Comparison of ENCODE assay signal across 18 mouse cellular contexts in the genomic region with DNA sequence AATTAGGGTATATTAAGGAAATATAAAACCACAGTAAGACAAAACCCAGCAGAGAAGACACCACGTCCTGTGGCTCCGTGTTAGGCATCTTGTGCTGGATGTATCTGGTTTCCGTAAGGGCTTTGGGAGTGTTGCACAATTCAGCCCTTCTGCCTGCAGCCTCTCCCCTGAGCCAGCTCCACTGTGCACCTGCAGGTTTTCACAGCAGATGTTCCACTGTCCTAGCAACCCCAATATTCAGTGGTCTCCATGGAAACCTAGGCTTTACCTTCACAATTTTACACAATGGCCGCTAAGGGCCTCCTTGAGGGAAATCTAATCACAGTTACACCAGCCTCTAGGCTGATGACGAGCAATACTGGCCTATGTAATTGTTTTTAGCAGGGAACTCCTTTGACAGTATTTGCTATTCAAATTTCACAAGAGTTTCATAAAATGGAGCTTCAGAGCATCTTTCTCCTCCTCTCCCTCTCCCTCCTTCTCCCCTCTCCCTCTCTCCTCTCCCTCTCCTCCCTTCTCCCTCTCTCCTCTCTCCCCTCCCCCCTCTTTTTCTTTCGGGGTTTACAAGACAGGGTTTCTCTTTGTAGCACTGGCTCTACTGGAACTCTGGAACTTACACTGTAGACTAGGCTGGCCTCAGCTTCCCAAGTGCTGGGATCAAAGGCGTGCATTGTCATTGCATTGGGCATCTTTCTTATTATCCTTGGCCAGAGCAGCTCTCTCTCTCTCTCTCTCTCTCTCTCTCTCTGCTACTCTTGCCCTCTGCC. TPM values are rescaled to one million over a fixed set of nuclear protein-coding genes. Genes with fewer than 3 reads are reported as not detected.
DNase-seq lines count a peak whose midpoint lies in the region; ATAC-seq and TF ChIP-seq lines count a peak whose summit lies in the region.
"Had no signal": no experiment of that assay in that cellular context is flagged by ENCODE, and none has a peak within 500 bp of the region (broad histone marks: within the 10 kb centered on the region; RNA-seq: fewer than 3 reads in every experiment).

No protein-coding gene starts in this region.

- no peak overlapping the region for H3K4me2 ChIP-seq in hindbrain, embryonic 15.5 days
- H3K4me2 ChIP-seq in hindbrain, embryonic 11.5 days (replicated peaks; ENCODE audit: low read depth, low read length): no peak overlapping the region
- no peak overlapping the region for H3K4me2 ChIP-seq in forebrain, embryonic 13.5 days
- no peak overlapping the region; the same call in 1 of the 2 replicates for H3K4me2 ChIP-seq in midbrain, embryonic 12.5 days (replicated peaks)
- H3K4me2 ChIP-seq: heart, embryonic 11.5 days had no signal

- H3K4me3 ChIP-seq in hindbrain, embryonic 15.5 days: no peak overlapping the region
- no peak overlapping the region for H3K4me3 ChIP-seq in hindbrain, embryonic 11.5 days (ENCODE audit: low read depth, low read length)
- no peak overlapping the region for H3K4me3 ChIP-seq in forebrain, embryonic 13.5 days
- H3K4me3 ChIP-seq in midbrain, embryonic 12.5 days: no peak overlapping the region
- H3K4me3 ChIP-seq in left cerebral cortex, adult 2 months: no peak overlapping the region
- H3K4me3 ChIP-seq: myocyte had no signal

- no peaks in the 10 kb centered on the region for H3K9me3 ChIP-seq in hindbrain, embryonic 15.5 days
- no peaks in the 10 kb centered on the region for H3K9me3 ChIP-seq in hindbrain, embryonic 11.5 days (ENCODE audit: control insufficient read depth, low read length)
- H3K9me3 ChIP-seq in forebrain, embryonic 13.5 days (replicated peaks): no peaks in the 10 kb centered on the region
- H3K9me3 ChIP-seq in midbrain, embryonic 12.5 days: no peaks in the 10 kb centered on the region

- no peaks in the 10 kb centered on the region for H3K36me3 ChIP-seq in hindbrain, embryonic 15.5 days
- no peaks in the 10 kb centered on the region for H3K36me3 ChIP-seq in hindbrain, embryonic 11.5 days (ENCODE audit: control insufficient read depth, insufficient read depth, low read length)
- H3K36me3 ChIP-seq in forebrain, embryonic 13.5 days (ENCODE audit: poor library complexity, severe bottlenecking): no peaks in the 10 kb centered on the region
- no peaks in the 10 kb centered on the region for H3K36me3 ChIP-seq in midbrain, embryonic 12.5 days

- DNase-seq in hindbrain, embryonic 11.5 days (ENCODE audit: low spot score): no peak
- peak; percentile 2 for DNase-seq in skeletal muscle tissue, adult 2 months (ENCODE audit: low read depth, low spot score)
- DNase-seq in left cerebral cortex, adult 2 months (ENCODE audit: extremely low spot score in 1 of 2, low spot score in 2 of 2): no peak
- no peak for DNase-seq in thymus, postnatal 10 days (ENCODE audit: low spot score in 2 of 2)
- DNase-seq: adrenal gland, adult 2 months; cerebellum, adult 9-11 months; gastrocnemius, postnatal 10 days; heart, postnatal 36 days; kidney, postnatal 14 days; lung, adult 18-20 months; right cerebral cortex, postnatal 14 days had no signal

- TF ChIP-seq CTCF in left cerebral cortex, adult 2 months (IDR thresholded peaks at IDR 0.05): no peak

- 49% methylated on average over 7 of the region's 7 CpGs for WGBS in hindbrain, embryonic 15.5 days
- WGBS in hindbrain, embryonic 11.5 days: 60% methylated on average over 7 of the region's 7 CpGs
- WGBS in forebrain, embryonic 13.5 days: 42% methylated on average over 7 of the region's 7 CpGs
- WGBS in midbrain, embryonic 12.5 days: 54% methylated on average over 7 of the region's 7 CpGs

- H3K27ac ChIP-seq in hindbrain, embryonic 15.5 days (replicated peaks): peak overlapping the region; percentile 63
- no peak overlapping the region for H3K27ac ChIP-seq in hindbrain, embryonic 11.5 days (ENCODE audit: low read depth, low read length)
- H3K27ac ChIP-seq in forebrain, embryonic 13.5 days: peak overlapping the region; percentile 32; the same call in 1 of the 2 replicates
- peak overlapping the region; percentile 30; the same call in 1 of the 2 replicates for H3K27ac ChIP-seq in midbrain, embryonic 12.5 days (replicated peaks)
- no peak overlapping the region for H3K27ac ChIP-seq in left cerebral cortex, adult 2 months
- H3K27ac ChIP-seq: macrophage had no signal

- intact Hi-C loops in left cerebral cortex, adult 2 months (cut with DNase I): no loop called here

- peak; percentile 73 for ATAC-seq in hindbrain, embryonic 15.5 days (ENCODE audit: low FRiP score, low read depth)
- no peak for ATAC-seq in hindbrain, embryonic 11.5 days (ENCODE audit: low FRiP score)
- ATAC-seq in forebrain, embryonic 13.5 days: peak; percentile 80
- peak; percentile 47 for ATAC-seq in midbrain, embryonic 12.5 days (ENCODE audit: low FRiP score, low read depth)
- ATAC-seq: intestine, postnatal 0 days had no signal

- H3K4me1 ChIP-seq in hindbrain, embryonic 15.5 days (replicated peaks): no peaks in the 10 kb centered on the region
- no peaks in the 10 kb centered on the region for H3K4me1 ChIP-seq in hindbrain, embryonic 11.5 days (replicated peaks; ENCODE audit: control insufficient read depth, insufficient read depth, low read length)
- H3K4me1 ChIP-seq in forebrain, embryonic 13.5 days: no peaks in the 10 kb centered on the region
- 0 out of 2 replicates have a peak, but pooled peaks cover 7% of the 10 kb centered on the region for H3K4me1 ChIP-seq in midbrain, embryonic 12.5 days

- H3K9ac ChIP-seq in hindbrain, embryonic 15.5 days: no peak overlapping the region
- no peak overlapping the region for H3K9ac ChIP-seq in hindbrain, embryonic 11.5 days (ENCODE audit: low read depth, low read length)
- H3K9ac ChIP-seq in forebrain, embryonic 13.5 days: no peak overlapping the region
- no peak overlapping the region for H3K9ac ChIP-seq in midbrain, embryonic 12.5 days (replicated peaks)

- no peaks in the 10 kb centered on the region for H3K27me3 ChIP-seq in hindbrain, embryonic 15.5 days
- H3K27me3 ChIP-seq in hindbrain, embryonic 11.5 days (ENCODE audit: control insufficient read depth, insufficient read depth, low read length): no peaks in the 10 kb centered on the region
- no peaks in the 10 kb centered on the region for H3K27me3 ChIP-seq in forebrain, embryonic 13.5 days
- H3K27me3 ChIP-seq in midbrain, embryonic 12.5 days: no peaks in the 10 kb centered on the region

RNA-seq across cellular contexts. Expression of a gene that starts 11.1 kb away (rescaled TPM):
- polyA plus RNA-seq in hindbrain, embryonic 15.5 days (2015; fragmentation: Nextera tagmentation; extraction: Ambion mirVana): 37.6 and 38.5 TPM in 2 replicates
- polyA plus RNA-seq in hindbrain, embryonic 11.5 days (2014; fragmentation: Nextera tagmentation; extraction: Ambion mirVana): 39.1 and 43.1 TPM in 2 replicates
- polyA plus RNA-seq in forebrain, embryonic 13.5 days (2015; fragmentation: Nextera tagmentation; extraction: Ambion mirVana): 37.9 and 40.9 TPM in 2 replicates
- polyA plus RNA-seq in midbrain, embryonic 12.5 days (2016; fragmentation: Nextera tagmentation; extraction: Ambion mirVana): 36.8 and 40.3 TPM in 2 replicates
- total RNA-seq in left cerebral cortex, adult 2 months (2021): 10 to 100 TPM; 71.9 to 79.8 TPM

Comparison
In these comparisons a context has a peak if more than half of its experiments do, and no peak if none do; other contexts are left out.
1. H3K27ac ChIP-seq: peak in hindbrain, embryonic 15.5 days (single experiment), forebrain, embryonic 13.5 days (single experiment) and midbrain, embryonic 12.5 days (single experiment); none in hindbrain, embryonic 11.5 days (single experiment) and left cerebral cortex, adult 2 months (single experiment).